Mouse (Mus musculus): Measurements from ENCODE around the gene Olfr1366. TPM values are rescaled to one million over a fixed set of nuclear protein-coding genes. Genes with fewer than 3 reads are reported as not detected.
"Not testable (repeated sequence)": the region's sequence is repeated elsewhere in the genome, so short reads cannot be mapped to it uniquely, and the experiment has no call there.

Olfr1366 gene
- polyA plus RNA-seq (2016; fragmentation: Nextera tagmentation; extraction: Ambion mirVana), result 0.14 TPM in 2 replicates

- no peak within 1 kb of the TSS for H3K27ac ChIP-seq
- H3K27me3 ChIP-seq (replicated peaks), result no peaks in the 10 kb centered on the region
- no peak within 1 kb of the TSS for H3K4me2 ChIP-seq (replicated peaks)
- H3K9ac ChIP-seq, result no peak within 1 kb of the TSS
- no peaks in the 10 kb centered on the region for H3K36me3 ChIP-seq
- H3K4me3 ChIP-seq, result no peak within 1 kb of the TSS
- no peaks in the 10 kb centered on the region for H3K9me3 ChIP-seq
- WGBS, result 79% methylated on average over 1 of the region's 1 CpGs
- no peak for ATAC-seq (ENCODE audit: low FRiP score, low read depth)
- no peaks in the 10 kb centered on the region for H3K4me1 ChIP-seq
Measured at GRCm38 (mm10) chr13:21542708-21543107, at the start of gene Olfr1366. TSS of gene Olfr1366 (minus strand) at chr13:21542808.

GRCm38 (mm10) chr13:21591618-21592017 lies 49.0 kb upstream of the Olfr1366 start:
- Histone ChIP-seq H3K36me3 (no peaks in the 10 kb centered on the region), H3K27me3 (replicated peaks) (no peaks in the 10 kb centered on the region), H3K27ac (no peak overlapping the region), H3K4me1 (no peaks in the 10 kb centered on the region), H3K4me2 (replicated peaks) (no peak overlapping the region), H3K4me3 (no peak overlapping the region), H3K9ac (no peak overlapping the region), H3K9me3 (no peaks in the 10 kb centered on the region)
- no peak for ATAC-seq (ENCODE audit: low FRiP score, low read depth)
- WGBS, result 71% methylated on average over 2 of the region's 2 CpGs

GRCm38 (mm10) chr13:21581659-21582058 lies 39.1 kb upstream of the Olfr1366 start, which contains the start of gene Olfr1364:
TSS of gene Olfr1364 (minus strand) at chr13:21581759.
- Histone ChIP-seq H3K36me3 (no peaks in the 10 kb centered on the region), H3K27me3 (replicated peaks) (no peaks in the 10 kb centered on the region), H3K9ac (no peak within 1 kb of the TSS), H3K4me1 (no peaks in the 10 kb centered on the region), H3K27ac (no peak within 1 kb of the TSS), H3K9me3 (no peaks in the 10 kb centered on the region), H3K4me2 (replicated peaks) (no peak within 1 kb of the TSS), H3K4me3 (no peak within 1 kb of the TSS)
- no peak for ATAC-seq (ENCODE audit: low FRiP score, low read depth)
- 87% methylated on average over 2 of the region's 2 CpGs for WGBS

GRCm38 (mm10) chr13:21559793-21560192 lies 17.2 kb upstream of the Olfr1366 start, which contains the start of gene Olfr1535:
TSS of gene Olfr1535 (minus strand) at chr13:21559893.
- WGBS, result 63% methylated on average over 1 of the region's 1 CpGs
- H3K4me2 ChIP-seq (replicated peaks), result no peak within 1 kb of the TSS
- no peaks in the 10 kb centered on the region for H3K36me3 ChIP-seq
- ATAC-seq (ENCODE audit: low FRiP score, low read depth), result no peak
- no peak within 1 kb of the TSS for H3K27ac ChIP-seq
- H3K9me3 ChIP-seq, result no peaks in the 10 kb centered on the region
- no peaks in the 10 kb centered on the region for H3K4me1 ChIP-seq
- no peaks in the 10 kb centered on the region for H3K27me3 ChIP-seq (replicated peaks)
- H3K9ac ChIP-seq, result no peak within 1 kb of the TSS
- no peak within 1 kb of the TSS for H3K4me3 ChIP-seq

- Histone ChIP-seq H3K27ac (no peak overlapping the region), H3K4me3 (no peak overlapping the region), H3K9me3 (no peaks in the 10 kb centered on the region), H3K27me3 (replicated peaks) (no peaks in the 10 kb centered on the region), H3K9ac (no peak overlapping the region), H3K36me3 (no peaks in the 10 kb centered on the region), H3K4me2 (replicated peaks) (no peak overlapping the region), H3K4me1 (no peaks in the 10 kb centered on the region)
- WGBS, result 63% methylated on average over 3 of the region's 3 CpGs
- ATAC-seq (ENCODE audit: low FRiP score, low read depth), result no peak
Measured at GRCm38 (mm10) chr13:21550416-21551110, 8.0 kb upstream of the Olfr1366 start.

- Histone ChIP-seq H3K4me3 (no peak overlapping the region), H3K9me3 (no peaks in the 10 kb centered on the region), H3K36me3 (no peaks in the 10 kb centered on the region), H3K27ac (no peak overlapping the region), H3K4me1 (no peaks in the 10 kb centered on the region), H3K4me2 (replicated peaks) (no peak overlapping the region), H3K27me3 (replicated peaks) (no peaks in the 10 kb centered on the region), H3K9ac (no peak overlapping the region)
- WGBS, result 91% methylated on average over 3 of the region's 3 CpGs
- ATAC-seq (ENCODE audit: low FRiP score, low read depth), result no peak
Measured at GRCm38 (mm10) chr13:21549487-21549886, 6.9 kb upstream of the Olfr1366 start.

GRCm38 (mm10) chr13:21530781-21531201 lies 11.8 kb downstream of the Olfr1366 start, which contains the start of gene Zkscan8:
TSS of gene Zkscan8 (minus strand) at chr13:21531120.
- 0 out of 2 replicates have a peak, but pooled peaks cover 3% of the 10 kb centered on the region for H3K4me1 ChIP-seq
- no peaks in the 10 kb centered on the region for H3K27me3 ChIP-seq (replicated peaks)
- peak within 1 kb of the TSS; percentile 96 for H3K9ac ChIP-seq
- H3K4me2 ChIP-seq (replicated peaks), result peak within 1 kb of the TSS; percentile 62
- H3K4me3 ChIP-seq, result peak within 1 kb of the TSS; percentile 83
- ATAC-seq (ENCODE audit: low FRiP score, low read depth), result peak; percentile 99
- no peaks in the 10 kb centered on the region for H3K9me3 ChIP-seq
- peaks cover 7% of the 10 kb centered on the region for H3K36me3 ChIP-seq
- H3K27ac ChIP-seq, result peak within 1 kb of the TSS; percentile 81
- WGBS, result under 1% methylated on average over 39 of the region's 39 CpGs

- Histone ChIP-seq H3K4me3 (no peak overlapping the region), H3K36me3 (peaks cover 12% of the 10 kb centered on the region), H3K27me3 (replicated peaks) (no peaks in the 10 kb centered on the region), H3K9me3 (no peaks in the 10 kb centered on the region), H3K27ac (no peak overlapping the region), H3K4me2 (replicated peaks) (peak overlapping the region; percentile 62), H3K4me1 (0 out of 2 replicates have a peak, but pooled peaks cover 3% of the 10 kb centered on the region), H3K9ac (no peak overlapping the region)
- ATAC-seq (ENCODE audit: low FRiP score, low read depth), result no peak
- WGBS, result 54% methylated on average over 7 of the region's 7 CpGs
Measured at GRCm38 (mm10) chr13:21530136-21530535, 12.5 kb downstream of the Olfr1366 start.

GRCm38 (mm10) chr13:21506221-21506649 lies 36.4 kb downstream of the Olfr1366 start:
- WGBS, result under 1% methylated on average over 21 of the region's 21 CpGs
- peak overlapping the region; percentile 67 for H3K4me2 ChIP-seq (replicated peaks)
- H3K9me3 ChIP-seq, result no peaks in the 10 kb centered on the region
- H3K4me3 ChIP-seq, result peak overlapping the region; percentile 58
- peak overlapping the region; percentile 57 for H3K27ac ChIP-seq
- H3K27me3 ChIP-seq (replicated peaks), result no peaks in the 10 kb centered on the region
- peak overlapping the region; percentile 59 for H3K9ac ChIP-seq
- ATAC-seq (ENCODE audit: low FRiP score, low read depth), result peak; percentile 96
- no peaks in the 10 kb centered on the region; the same call in 1 of the 2 replicates for H3K4me1 ChIP-seq
- no peaks in the 10 kb centered on the region for H3K36me3 ChIP-seq

- Histone ChIP-seq H3K4me3 (no peak overlapping the region), H3K9me3 (no peaks in the 10 kb centered on the region), H3K27ac (no peak overlapping the region), H3K9ac (no peak overlapping the region), H3K27me3 (replicated peaks) (no peaks in the 10 kb centered on the region), H3K4me2 (replicated peaks) (no peak overlapping the region), H3K36me3 (no peaks in the 10 kb centered on the region), H3K4me1 (no peaks in the 10 kb centered on the region; the same call in 1 of the 2 replicates)
- no peak for ATAC-seq (ENCODE audit: low FRiP score, low read depth)
- 83% methylated on average over 5 of the region's 5 CpGs for WGBS
Measured at GRCm38 (mm10) chr13:21502296-21502695, 40.3 kb downstream of the Olfr1366 start.

GRCm38 (mm10) chr13:21501182-21501581 lies 41.4 kb downstream of the Olfr1366 start, which contains the start of gene Gm11273:
TSS of gene Gm11273 (minus strand) at chr13:21501418.
- not testable (repeated sequence) for H3K9ac ChIP-seq; ATAC-seq (ENCODE audit: low FRiP score, low read depth); H3K27me3 ChIP-seq (replicated peaks); H3K27ac ChIP-seq; H3K4me3 ChIP-seq; H3K36me3 ChIP-seq; H3K9me3 ChIP-seq; H3K4me1 ChIP-seq; H3K4me2 ChIP-seq (replicated peaks)
- WGBS, result 93% methylated on average over 17 of the region's 17 CpGs

- Histone ChIP-seq H3K9me3 (no peaks in the 10 kb centered on the region), H3K4me3 (no peak within 1 kb of the TSS), H3K27me3 (replicated peaks) (no peaks in the 10 kb centered on the region), H3K36me3 (no peaks in the 10 kb centered on the region), H3K4me1 (no peaks in the 10 kb centered on the region), H3K9ac (no peak within 1 kb of the TSS), H3K4me2 (replicated peaks) (no peak within 1 kb of the TSS), H3K27ac (no peak within 1 kb of the TSS)
- ATAC-seq (ENCODE audit: low FRiP score, low read depth), result no peak
- 95% methylated on average over 21 of the region's 21 CpGs for WGBS
Measured at GRCm38 (mm10) chr13:21495080-21495479, 47.5 kb downstream of the Olfr1366 start, which contains the start of gene AK157302. TSS of gene AK157302 (plus strand) at chr13:21495223.

All from neural tube, embryonic 12.5 days (tissue).